Mouse (Mus musculus): ENCODE measurements around the gene Utp18. TPM values are rescaled to one million over a fixed set of nuclear protein-coding genes. Genes with fewer than 3 reads are reported as not detected.

The Utp18 gene
- polyA plus RNA-seq, 1 experiment from 2014 or later = 27.8 TPM

DNA sequence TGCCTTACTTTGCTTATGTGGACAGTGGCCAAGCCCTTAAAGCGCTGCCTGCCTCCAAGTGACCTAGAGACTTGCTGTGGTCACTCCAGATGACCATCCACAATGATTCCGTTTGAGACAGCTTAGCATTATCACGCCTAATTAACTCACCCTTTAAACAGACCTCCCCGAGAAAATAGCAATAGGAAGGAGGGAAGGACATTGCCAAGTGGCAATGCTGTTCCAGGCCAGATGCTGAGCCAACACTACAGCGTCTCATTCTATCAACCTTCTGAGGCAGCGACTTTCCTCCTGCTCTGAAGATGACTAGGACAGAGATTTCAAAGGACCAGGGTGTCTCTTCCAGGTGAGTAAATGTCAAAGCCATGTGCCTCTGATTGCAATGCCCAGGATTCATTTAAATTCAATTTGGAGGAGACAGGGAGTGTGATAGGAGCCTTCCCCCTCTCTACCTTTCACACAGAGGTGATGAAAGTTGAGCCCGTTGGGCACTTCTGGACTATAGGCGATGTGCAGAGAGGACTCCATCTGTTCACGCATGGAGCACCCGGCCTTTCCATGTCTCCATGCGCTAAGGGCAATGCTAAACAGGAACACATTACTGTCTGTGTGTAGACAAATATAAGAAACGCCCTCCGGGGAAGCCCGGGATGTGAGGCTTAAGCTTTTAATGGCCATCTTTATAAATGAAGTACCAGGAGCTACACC is 56.8 kb downstream of the Utp18 start:
- WGBS = 66% methylated on average over 14 of the region's 14 CpGs
- H3K9me3 ChIP-seq (replicated peaks) = no peaks in the 10 kb centered on the region
- no peak overlapping the region for H3K27ac ChIP-seq (replicated peaks)
- H3K36me3 ChIP-seq = no peaks in the 10 kb centered on the region
- no peak for ATAC-seq (ENCODE audit: insufficient number of reproducible peaks, low FRiP score, low TSS enrichment, low read depth)
- no peak overlapping the region for H3K4me3 ChIP-seq (replicated peaks)
- H3K27me3 ChIP-seq = no peaks in the 10 kb centered on the region
- no peak overlapping the region for H3K4me2 ChIP-seq (replicated peaks)
- H3K4me1 ChIP-seq = no peaks in the 10 kb centered on the region
- no peak overlapping the region for H3K9ac ChIP-seq

DNA sequence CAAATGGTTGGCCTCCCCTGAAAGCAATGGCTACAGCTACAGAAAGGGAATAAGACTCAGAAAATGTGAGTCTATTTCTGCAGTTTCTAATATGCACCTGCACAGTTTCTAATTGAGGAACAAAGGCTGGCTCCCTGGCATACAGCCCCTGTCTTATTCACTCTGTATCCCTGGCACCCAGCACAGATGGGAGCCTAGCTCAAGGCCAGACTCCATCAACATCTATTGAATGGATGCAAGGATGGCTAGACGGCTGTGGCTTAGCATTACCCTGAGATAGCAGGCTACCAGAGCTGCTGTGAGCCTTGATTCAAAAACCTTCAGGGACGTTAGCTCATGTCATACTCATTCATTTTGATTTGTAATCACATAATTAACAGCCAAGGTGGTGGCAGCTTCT is 63.3 kb downstream of the Utp18 start:
- Histone ChIP-seq H3K36me3 (no peaks in the 10 kb centered on the region), H3K27me3 (no peaks in the 10 kb centered on the region; the same call in 1 of the 2 replicates), H3K4me3 (replicated peaks) (no peak overlapping the region), H3K4me2 (replicated peaks) (no peak overlapping the region), H3K27ac (replicated peaks) (no peak overlapping the region), H3K4me1 (no peaks in the 10 kb centered on the region), H3K9ac (no peak overlapping the region), H3K9me3 (replicated peaks) (no peaks in the 10 kb centered on the region)
- ATAC-seq (ENCODE audit: insufficient number of reproducible peaks, low FRiP score, low TSS enrichment, low read depth) = no peak
- WGBS = 65% methylated on average over 2 of the region's 2 CpGs

DNA sequence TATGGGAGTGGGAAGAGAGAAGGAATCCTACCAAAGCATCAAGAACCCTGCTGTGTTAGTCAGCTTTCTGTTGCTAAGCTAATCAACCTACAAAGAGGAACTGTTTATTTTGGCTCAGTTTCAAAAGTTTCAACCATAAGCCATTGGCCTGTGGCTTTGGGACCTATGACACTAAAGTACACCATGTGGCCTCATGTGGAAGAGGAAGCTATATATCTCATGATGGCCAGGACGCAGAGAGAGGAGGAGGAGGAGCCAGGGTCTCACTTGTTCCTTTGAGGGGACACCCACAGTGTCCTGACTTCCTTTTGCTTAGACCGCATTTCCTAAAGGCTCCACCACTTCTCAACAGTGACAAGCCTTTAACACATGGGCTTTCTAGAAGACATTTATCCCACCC is 64.0 kb downstream of the Utp18 start:
- H3K9ac ChIP-seq = no peak overlapping the region
- no peak overlapping the region for H3K27ac ChIP-seq (replicated peaks)
- WGBS = 59% methylated on average over 2 of the region's 2 CpGs
- H3K9me3 ChIP-seq (replicated peaks) = no peaks in the 10 kb centered on the region
- H3K4me2 ChIP-seq (replicated peaks) = no peak overlapping the region
- no peak overlapping the region for H3K4me3 ChIP-seq (replicated peaks)
- no peaks in the 10 kb centered on the region for H3K36me3 ChIP-seq
- no peak for ATAC-seq (ENCODE audit: insufficient number of reproducible peaks, low FRiP score, low TSS enrichment, low read depth)
- H3K4me1 ChIP-seq = no peaks in the 10 kb centered on the region
- no peaks in the 10 kb centered on the region; the same call in 1 of the 2 replicates for H3K27me3 ChIP-seq

DNA sequence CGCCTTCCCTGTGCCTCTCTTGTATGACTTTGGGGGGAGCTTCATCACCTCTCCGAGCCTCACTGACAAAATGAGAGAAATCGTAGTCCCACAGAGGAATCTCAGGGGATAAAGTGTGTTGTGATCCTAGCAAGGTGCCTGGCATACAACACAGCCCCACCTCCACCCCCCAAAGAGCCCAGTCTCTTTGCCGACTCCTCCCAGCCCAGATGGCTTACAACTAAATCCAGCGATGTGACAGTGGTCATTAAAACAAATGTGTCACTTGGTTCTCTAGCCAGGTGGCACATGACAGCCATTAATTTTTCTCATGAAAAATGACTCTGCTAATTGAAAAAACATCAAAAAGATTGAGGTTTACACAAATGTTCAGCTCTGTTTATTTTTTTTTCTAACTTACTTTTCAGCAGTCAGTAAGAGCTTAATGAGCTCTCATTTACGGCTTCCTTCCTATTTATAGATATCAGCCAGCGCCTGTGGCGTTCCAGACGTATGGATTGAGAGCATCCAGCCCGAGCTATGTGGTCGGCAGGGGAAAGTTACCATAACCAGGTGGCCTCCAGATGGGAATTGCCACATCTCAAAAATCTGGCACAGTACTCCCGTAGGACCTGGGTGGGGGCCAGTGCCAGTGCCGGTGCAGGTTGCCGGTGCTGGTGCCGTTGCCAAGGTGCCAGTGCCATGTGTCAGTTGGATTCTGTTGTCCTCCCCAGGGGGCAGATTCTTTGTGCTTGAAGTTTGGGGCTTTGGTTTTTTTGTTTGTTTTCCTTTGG is 67.4 kb downstream of the Utp18 start:
- WGBS = 29% methylated on average over 15 of the region's 15 CpGs
- H3K9me3 ChIP-seq (replicated peaks) = no peaks in the 10 kb centered on the region
- ATAC-seq (ENCODE audit: insufficient number of reproducible peaks, low FRiP score, low TSS enrichment, low read depth) = no peak
- no peaks in the 10 kb centered on the region; the same call in 1 of the 2 replicates for H3K27me3 ChIP-seq
- no peaks in the 10 kb centered on the region for H3K36me3 ChIP-seq
- no peak overlapping the region for H3K9ac ChIP-seq
- H3K4me3 ChIP-seq (replicated peaks) = no peak overlapping the region
- no peak overlapping the region for H3K4me2 ChIP-seq (replicated peaks)
- H3K27ac ChIP-seq (replicated peaks) = no peak overlapping the region
- H3K4me1 ChIP-seq = no peaks in the 10 kb centered on the region

DNA sequence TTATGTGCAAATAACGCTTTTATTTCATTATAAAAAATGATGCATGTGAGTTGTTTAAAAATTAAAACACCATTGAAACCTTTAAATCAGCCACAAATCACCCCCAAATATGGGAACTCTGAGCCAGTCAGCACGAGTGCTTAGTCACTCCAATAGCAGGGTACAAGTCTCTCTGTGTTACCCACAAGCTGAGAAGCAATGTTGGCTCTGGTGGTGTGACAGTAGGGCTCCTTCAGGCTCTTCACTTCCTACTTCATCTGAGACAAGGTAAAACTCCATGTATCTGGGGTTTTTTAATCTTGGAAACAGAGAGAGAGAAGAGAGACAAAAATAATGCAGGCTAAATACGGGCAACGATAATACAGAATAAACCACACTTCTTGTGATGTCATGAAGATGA is 72.6 kb downstream of the Utp18 start:
- H3K4me1 ChIP-seq = no peaks in the 10 kb centered on the region
- no peak overlapping the region for H3K4me3 ChIP-seq (replicated peaks)
- H3K9me3 ChIP-seq (replicated peaks) = no peaks in the 10 kb centered on the region
- H3K9ac ChIP-seq = no peak overlapping the region
- H3K4me2 ChIP-seq (replicated peaks) = no peak overlapping the region
- 82% methylated on average over 4 of the region's 4 CpGs for WGBS
- H3K27me3 ChIP-seq = no peaks in the 10 kb centered on the region
- no peak for ATAC-seq (ENCODE audit: insufficient number of reproducible peaks, low FRiP score, low TSS enrichment, low read depth)
- H3K36me3 ChIP-seq = no peaks in the 10 kb centered on the region
- H3K27ac ChIP-seq (replicated peaks) = no peak overlapping the region

DNA sequence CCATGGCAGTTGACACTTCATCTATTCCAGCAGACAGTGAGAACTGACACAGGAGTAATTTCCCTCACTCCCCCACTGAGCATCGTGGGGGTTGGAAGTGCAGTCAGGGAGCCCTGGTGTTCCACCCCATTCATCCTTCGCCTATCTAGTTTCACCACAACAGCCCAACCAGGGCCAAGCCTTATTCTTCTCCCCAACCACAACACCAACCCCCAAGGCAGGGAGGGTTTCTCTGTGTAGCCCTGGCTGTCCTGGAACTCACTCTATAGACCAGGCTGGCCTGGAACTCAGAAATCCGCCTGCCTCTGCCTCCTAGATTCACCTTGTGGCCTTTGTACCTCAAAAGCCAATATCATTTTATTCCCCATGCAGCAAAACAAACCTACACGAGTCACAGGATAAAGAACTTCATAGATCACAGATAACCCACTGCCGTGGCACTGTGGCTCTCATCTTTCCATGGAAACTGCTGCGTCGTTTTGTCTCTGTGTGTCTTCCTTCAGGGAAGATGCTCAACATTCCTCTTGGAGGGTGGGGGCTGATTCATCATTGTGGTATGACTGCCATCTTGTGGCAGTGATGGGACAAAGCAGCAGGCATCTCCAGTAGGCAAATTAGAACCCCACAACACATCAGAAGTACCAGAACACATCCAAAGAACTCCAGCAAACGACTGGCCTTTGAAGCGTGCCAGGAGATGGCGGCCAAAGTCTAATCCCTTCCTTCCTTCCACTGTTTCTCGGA is 73.3 kb downstream of the Utp18 start:
- H3K4me3 ChIP-seq (replicated peaks) = no peak overlapping the region
- H3K27me3 ChIP-seq = no peaks in the 10 kb centered on the region
- H3K27ac ChIP-seq (replicated peaks) = no peak overlapping the region
- no peak for ATAC-seq (ENCODE audit: insufficient number of reproducible peaks, low FRiP score, low TSS enrichment, low read depth)
- no peak overlapping the region for H3K9ac ChIP-seq
- 30% methylated on average over 11 of the region's 11 CpGs for WGBS
- no peaks in the 10 kb centered on the region for H3K9me3 ChIP-seq (replicated peaks)
- no peaks in the 10 kb centered on the region for H3K4me1 ChIP-seq
- H3K36me3 ChIP-seq = no peaks in the 10 kb centered on the region
- H3K4me2 ChIP-seq (replicated peaks) = no peak overlapping the region

Other genes with a start within 250 kb of the Utp18 start
- gene Mbtd1, start 86 bp upstream of the Utp18 start, polyA plus RNA-seq (2015; fragmentation: Nextera tagmentation; extraction: Ambion mirVana) = 26.5 and 27.8 TPM in 2 replicates
- gene Nme2, start 70.5 kb upstream of the Utp18 start, polyA plus RNA-seq (2015; fragmentation: Nextera tagmentation; extraction: Ambion mirVana) = 297 and 323 TPM in 2 replicates
- 322 TPM in 2 replicates for gene Gm20390, start 82.5 kb upstream of the Utp18 start, polyA plus RNA-seq (2015; fragmentation: Nextera tagmentation; extraction: Ambion mirVana)
- gene Nme1, start 82.8 kb upstream of the Utp18 start, polyA plus RNA-seq (2015; fragmentation: Nextera tagmentation; extraction: Ambion mirVana) = 107 and 127 TPM in 2 replicates
- gene Spag9, start 110.3 kb upstream of the Utp18 start, polyA plus RNA-seq (2015; fragmentation: Nextera tagmentation; extraction: Ambion mirVana) = 43.4 and 51.5 TPM in 2 replicates

Measured in embryonic facial prominence, embryonic 15.5 days (tissue).